Mouse (Mus musculus): ENCODE measurements around the gene Usp49. TPM values are rescaled to one million over a fixed set of nuclear protein-coding genes. Genes with fewer than 3 reads are reported as not detected.
A peak's percentile ranks its signal among the peaks of the same experiment; 100 is the strongest.
"Not testable (repeated sequence)": the region's sequence is repeated elsewhere in the genome, so short reads cannot be mapped to it uniquely, and the experiment has no call there.

Usp49 gene
- total RNA-seq, 2 experiments from 2014 or later: 1.4 to 3.7 TPM

DNA sequence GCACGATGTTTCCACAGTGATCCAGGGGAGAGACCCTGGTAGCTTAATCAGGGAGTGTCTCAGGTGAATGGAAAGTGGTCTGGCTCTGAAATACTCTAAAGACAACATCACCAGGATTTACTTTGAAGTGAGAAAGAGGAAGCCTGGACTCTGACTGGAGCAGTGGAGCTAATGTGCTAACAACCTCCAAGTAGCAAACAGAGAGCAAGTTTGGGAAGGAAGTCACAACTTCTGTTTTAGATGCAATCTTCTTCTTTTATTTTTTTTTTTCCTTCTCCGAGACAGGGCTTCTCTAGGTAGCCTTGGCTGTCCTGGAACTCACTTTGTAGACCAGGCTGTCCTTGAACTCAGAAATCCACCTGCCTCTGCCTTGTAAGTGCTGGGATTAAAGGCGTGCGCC, 21.3 kb upstream of the Usp49 start:
- no peak for DNase-seq

DNA sequence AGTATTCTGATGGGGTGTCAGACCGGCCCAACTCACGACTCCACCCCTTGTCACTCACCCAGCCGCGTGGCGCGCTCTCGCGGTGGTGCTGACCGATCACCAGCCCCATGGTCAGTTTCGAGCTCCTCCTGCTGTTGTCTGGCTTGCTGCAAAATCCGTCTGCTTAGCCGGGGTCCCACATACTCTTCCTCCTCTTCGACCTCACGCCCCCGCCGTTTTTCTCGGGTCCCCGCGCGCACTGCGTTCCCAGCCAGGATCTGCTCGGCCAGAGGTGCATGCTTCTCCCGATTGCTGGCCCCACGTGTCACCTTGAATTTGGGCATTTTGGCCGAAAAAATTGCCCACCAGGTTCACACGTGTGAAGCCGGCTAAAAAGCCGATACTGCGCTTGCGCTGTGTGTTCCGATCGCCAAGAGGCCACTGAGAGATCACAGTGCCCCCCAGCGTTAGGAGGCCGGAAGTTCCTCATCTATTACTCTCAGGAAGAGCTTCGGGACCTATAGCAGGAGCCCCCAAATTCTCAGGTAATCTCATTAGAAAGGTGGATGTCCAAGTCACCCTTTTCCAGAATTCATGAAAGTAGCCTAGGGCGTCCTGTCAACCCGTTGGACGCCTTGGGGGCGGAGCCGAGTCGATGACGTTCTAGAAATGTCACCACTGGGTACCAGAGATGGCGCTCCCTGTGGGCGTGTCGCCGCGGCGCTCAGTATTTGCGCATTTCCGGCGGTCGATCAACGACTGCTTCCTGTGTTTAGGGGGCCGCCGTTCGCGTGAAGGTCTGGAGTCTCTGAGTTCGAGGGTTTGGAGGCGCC, 19.4 kb upstream of the Usp49 start, which contains the start of the genes Bysl, Med20 and Gm20517:
Gene Bysl (minus strand): TSS at position 644 of the 812 bp plus-strand sequence.
Gene Med20 (plus strand): TSS at position 734 of the 812 bp plus-strand sequence.
Gene Gm20517 (plus strand): TSS at position 741 of the 812 bp plus-strand sequence.
- peak; percentile 97 to 99 for DNase-seq

DNA sequence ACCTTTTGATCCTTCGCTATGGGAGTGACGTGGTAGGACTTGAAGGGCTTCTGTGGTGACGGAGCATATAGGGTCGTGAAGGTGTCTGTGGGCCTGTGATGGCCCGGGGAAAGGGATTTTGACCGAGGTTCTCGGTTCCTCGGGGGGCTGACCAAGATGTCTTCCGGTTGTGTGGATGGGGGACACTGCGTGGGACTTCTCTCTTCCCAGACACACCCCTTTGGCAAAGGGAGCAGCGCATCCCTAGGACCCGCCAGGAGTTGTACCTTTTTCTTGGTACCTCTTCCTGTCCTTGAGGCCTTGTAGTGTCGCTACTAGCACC, 18.9 kb upstream of the Usp49 start:
- DNase-seq: no peak

DNA sequence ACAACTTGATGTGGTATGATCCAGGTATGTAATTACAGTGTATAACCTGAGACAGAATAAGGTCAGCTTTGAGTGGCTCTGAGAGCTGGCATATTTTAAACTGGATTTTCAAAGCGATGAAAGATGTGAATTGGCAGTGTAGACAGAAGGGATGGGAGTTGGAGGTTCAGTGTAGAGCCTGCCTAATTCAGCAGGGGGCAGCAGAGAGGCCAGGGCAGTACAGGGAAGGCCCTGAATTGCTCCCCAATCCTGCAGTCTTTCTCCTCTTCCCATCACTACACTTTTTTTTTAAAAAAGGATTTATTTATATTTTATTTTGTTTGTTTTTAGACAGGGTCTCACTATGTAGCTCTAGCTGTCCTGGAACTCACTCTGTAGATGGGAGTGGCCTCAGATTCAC, 16.5 kb upstream of the Usp49 start:
- peak in 1 of 2 experiments; percentile 67 for DNase-seq

DNA sequence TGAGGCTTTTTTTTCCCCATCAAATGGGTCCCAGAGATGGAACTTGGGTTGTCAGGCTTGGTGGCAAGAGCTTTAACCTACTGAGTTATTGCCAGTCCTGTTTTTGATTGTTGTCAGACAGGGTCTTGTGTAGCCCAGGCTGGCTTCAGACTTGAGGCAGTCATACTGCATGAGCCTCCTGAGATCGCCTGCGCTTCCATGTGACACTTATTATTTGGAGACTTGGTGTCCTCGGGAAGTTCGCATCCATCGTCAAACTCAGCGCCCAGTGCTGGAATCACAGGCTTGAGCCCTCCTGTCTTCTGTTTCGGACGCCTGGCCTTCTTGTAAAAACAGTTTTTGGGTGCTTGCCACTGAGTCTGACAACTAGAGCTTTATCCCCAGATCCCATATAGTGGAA, 14.4 kb upstream of the Usp49 start:
- no peak for DNase-seq

DNA sequence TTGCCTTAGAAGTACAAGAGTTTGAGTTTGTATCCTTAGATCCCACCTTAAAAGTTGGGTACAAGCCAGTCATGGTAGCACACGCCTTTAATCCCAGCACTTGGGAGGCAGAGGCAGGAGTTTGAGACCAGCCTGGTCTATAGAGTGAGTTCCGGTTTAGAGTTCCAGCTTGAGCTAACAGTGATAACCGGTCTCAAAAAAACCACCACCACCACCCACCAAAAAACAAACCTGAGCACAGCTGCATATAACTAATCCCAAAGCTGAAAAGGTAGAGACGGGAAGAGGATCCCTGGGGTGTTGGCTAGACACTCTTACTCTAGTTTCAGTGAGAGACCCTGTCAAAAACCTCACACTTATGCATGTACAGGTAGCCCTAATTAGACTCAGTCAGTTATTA, 13.8 kb upstream of the Usp49 start:
- DNase-seq: no peak

DNA sequence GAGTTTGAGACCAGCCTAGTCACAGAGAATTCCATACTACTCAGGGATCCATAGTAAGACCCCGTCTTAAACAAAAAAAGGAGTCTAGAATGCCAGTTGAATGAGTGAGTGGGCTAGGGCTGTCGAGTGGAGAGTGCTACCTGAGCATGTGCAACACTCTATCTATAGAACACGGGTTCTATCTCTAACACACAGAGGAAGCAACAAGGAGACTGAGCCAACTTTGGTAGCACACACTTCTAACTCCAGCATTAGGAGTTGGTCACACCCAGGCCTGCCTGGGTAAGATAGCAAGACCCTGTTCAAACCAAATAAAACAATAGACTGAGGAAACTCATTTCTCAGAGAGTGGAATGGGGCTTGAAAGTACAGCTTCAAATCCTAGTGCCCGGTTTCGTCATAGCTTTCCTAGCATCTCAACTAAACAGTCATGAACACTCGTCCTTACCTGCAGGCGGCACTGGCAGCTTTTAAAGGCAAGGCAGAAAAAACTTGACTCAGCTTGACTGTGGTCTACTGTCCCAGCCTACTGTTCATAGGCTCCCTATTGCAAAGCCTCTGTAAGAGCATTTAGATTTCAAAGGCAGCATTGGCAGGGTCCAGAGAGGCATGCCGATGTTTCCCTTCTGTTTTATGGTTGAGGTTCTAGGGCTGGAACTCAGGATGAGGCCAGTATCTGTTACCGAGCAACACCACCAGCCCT, 12.7 kb upstream of the Usp49 start:
- DNase-seq: no peak

DNA sequence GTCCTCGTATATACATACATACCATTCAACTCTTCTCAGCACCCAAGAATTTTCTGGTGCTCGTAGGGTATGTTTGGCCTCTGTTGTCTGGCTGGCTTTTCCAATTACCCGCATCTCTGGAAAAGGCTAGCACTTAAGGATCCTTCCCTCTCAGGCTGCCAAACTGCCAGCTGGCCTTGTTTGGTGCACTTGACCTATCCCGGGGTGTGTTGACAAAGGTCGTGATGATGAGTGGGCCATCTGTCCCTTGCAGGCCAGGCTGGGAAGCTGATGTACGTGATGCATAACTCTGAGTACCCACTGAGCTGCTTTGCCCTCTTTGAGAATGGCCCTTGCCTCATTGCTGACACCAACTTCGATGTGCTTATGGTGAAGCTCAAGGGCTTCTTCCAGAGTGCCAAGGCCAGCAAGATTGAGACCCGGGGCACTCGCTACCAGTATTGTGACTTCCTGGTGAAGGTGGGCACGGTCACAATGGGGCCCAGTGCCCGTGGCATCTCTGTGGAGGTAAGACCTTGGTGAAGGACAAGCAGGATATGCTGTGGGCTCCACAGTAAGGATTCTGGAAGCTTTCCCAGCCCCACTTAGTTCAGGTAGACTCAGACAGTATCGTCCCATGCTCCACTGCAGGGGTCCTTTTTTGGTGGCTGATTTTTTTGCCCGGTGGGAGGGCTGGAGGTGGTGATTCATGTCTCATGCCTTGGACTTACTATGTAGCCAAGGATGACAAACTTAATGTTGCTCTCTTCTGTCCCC, 11.8 kb upstream of the Usp49 start:
- DNase-seq: no peak

DNA sequence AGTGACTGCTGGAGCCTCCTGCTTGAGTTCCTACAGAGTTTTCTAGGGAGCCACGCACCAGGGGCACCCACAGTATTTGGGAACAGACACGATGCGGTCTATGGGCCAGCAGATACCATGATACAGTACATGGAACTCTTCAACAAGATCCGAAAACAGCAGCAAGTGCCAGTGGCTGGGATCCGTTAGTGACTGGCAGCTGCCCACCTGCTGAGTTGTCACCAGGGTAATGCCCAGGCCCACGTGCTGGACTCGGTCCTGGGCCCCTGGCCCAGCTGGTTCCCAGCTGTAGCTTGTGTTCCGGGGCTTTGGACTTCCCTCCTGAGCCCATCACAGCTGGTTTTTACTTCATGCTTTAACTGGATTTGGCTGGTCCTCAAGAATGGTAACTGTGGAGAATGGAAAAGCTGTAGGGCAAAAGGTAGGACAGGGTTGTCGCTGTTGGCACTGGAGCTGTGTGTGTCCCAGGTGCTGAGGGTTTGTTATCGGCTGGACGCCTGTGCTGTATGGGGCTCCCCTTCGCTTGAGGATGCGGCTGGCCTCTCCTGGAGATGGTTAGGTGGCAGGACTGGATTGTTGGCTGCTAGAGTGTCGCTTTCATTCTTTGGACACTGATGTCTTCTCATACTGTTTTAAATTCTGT, 7.5 kb upstream of the Usp49 start:
- DNase-seq: no peak

DNA sequence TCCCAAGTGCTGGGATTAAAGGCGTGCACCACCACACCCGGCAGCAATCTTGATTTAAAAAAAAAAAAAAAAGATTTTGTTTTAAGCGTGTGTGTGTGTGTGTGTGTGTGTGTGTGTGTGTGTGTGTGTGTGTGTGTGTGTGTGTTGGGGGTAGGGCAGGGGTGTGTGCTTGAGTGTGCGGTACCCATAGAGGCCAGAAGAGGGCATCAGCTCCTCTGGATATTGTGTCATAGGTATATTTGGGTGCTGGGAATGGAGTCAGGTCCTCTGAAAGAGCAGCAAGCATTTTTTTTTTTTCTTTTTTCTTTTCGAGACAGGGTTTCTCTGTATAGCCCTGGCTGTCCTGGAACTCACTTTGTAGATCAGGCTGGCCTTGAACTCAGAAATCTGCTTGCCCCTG, 5.9 kb upstream of the Usp49 start:
- not testable (repeated sequence) for DNase-seq

DNA sequence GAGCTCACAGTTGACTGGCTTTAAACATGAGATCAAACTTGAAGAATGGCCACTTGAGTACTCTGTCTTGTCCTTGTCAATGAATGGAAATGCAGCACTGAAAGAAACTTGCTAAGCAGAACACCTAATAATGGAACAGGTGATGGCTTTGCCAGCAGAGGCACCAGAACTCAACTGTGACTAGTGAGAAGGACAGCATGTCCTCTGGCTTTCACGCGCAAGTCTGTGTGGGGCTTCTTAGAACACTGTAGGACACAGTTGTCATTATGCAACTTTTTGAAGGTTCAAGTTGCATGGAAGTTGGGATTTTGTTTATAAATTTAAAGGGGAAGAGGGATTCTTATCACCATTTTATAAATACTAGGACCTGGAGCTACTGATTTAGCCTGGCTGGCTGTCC, 5.4 kb upstream of the Usp49 start:
- DNase-seq: peak in 1 of 2 experiments; percentile 58

DNA sequence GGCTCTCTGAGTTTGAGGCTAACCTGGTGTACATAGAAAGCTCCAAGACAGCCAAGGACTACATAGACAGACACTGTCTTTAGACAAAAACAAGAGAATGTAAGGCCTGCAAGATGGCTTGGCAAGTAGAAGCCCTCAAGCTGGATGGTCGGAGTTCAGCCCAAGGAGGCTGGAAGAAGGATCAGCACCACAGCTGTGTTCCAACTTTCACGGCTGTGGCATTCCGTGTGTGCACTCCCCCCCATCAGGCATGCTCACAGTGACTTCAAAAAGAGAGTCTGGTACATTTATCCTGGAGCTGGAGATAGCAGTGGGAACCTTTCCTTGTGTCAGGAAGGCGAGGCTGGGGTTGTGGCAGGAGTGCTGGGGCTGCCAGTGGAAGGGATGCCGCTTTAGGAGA, 4.5 kb upstream of the Usp49 start:
- no peak for DNase-seq

DNA sequence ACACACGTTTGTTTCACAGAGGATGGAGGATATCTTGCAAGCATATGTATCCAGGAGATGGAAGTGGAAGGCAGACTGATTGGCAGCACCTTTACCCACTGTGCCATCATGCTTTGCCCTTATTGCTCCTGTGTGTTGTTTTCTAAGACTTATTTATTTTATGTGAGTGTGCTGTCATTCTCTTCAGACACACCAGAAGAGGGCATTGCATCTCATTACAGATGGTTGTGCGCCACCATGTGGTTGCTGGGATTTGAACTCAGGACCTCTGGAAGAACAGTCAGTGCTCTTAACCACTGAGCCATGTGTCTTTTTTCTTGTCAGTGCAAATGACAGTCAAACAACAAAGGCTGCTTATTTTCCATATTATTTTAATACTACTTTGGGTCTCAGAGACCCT, 2.7 kb upstream of the Usp49 start:
- DNase-seq: no peak

DNA sequence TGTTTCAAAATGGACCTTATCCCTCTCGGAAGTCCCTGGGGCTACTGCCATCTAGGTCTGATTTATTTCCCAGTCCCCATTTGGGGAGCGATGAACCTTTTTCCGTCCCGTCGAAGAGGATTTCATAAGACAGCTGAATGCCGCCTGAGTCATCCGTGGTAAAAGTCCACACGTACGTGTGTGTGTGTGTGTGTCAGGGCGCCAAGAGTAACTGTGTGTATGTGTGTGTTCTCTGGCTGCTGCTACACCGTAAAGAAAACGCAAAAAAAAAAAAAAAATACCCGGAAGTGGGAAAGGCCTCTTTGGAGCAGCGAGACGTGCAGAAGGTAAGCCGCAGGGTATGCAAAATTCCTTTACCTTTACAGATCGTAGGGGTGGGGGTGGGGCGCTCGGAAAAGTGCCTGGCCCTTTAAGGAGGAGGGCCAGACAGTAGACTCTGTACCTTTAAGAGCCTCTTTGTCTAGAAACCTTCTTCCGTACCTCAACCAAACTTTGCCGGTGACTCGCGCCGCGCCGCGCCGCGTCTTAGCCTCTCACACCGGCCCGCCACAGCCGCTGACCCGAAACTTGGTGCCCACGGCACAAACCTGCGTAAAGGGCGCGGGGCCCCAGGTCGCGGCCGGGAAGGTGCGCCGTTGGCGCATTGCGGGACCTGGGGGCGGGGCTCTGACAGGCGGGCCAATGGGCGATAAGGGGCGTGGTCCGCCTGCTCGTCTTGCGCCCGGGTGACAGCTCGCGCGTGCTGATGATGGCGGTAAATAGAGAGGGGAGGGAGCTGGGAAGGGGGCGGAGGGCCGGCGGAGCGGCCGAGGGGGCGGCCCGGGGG, 1.4 kb upstream of the Usp49 start:
- DNase-seq: peak; percentile 95

DNA sequence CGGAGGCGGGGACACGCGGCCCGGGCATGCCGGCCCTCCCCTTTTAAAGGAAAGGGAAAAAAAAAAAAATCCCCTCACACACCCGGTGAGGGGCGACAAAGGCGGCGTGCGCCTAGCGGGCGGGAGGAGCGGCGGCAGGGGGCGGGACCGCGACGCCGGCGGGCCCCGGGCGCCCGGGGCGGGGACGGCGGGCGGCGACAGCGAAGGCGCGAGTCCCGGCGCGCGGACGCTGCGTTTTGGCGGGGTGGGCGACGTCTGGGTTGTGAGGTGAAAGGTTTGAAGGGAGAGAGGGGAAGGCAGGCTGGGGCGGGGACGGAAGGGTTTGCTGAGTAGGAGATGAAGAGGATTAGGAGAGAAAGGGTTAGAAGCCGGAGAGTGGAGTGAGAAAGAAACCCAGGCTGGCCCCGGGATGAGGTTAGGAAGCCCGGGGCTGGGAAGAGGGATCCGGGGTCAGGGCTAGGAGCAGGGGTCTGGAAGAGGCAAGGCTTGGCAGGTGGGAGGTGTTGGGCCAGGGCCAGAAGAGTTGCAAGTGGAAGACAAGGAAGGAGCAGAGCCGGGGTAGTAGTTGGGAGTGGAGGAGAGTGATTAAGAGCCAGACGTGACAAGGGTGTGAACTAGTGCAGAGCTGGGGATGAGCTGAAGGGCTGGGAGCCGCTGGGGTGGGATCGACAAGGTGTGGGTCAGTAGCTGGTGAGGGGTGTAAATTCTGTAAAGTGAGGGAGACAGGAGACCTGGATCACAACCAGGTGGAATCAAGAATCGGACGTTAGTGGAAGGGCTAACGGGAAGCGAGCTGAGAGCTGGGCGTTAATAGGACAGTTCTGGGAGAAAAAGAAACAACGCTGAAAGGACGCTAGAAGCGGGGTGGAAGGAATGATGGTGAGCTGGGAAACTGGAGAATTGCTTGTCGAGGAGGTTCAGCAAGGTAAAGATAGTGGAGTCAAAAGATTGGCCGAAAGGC, 493 bp upstream of the Usp49 start:
- DNase-seq: no peak

DNA sequence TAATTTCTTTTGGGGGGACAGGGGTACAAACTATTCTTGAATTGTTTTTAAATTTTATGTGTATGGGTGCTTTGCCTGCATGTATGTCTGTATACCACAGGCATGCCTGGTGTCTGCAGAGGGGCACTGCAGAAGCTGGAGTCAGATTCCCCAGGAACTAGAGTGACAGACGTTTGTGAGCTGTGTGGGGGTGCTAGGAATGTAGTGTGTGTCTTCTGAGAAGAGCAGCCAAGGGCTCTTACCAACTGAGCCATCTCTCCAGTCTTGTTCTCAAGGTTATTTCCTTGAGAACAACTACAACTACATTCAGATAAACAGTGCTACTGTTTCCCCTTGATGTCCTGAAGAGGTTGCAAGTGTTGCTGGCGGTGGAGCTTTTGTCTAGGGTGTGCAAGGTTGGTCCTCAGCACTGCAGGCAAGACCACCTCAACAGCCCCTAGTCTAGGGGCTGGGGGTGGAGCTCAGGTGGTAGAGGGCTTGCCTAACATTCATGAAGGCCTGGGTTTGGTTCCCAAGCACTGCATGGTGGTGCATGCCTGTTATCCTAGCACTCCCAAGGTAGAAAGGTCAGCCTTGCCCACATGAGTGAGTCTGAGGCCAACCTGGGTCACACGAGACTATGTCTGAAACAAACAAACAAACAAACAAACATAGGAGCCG, 1.8 kb downstream of the Usp49 start:
- DNase-seq: no peak

DNA sequence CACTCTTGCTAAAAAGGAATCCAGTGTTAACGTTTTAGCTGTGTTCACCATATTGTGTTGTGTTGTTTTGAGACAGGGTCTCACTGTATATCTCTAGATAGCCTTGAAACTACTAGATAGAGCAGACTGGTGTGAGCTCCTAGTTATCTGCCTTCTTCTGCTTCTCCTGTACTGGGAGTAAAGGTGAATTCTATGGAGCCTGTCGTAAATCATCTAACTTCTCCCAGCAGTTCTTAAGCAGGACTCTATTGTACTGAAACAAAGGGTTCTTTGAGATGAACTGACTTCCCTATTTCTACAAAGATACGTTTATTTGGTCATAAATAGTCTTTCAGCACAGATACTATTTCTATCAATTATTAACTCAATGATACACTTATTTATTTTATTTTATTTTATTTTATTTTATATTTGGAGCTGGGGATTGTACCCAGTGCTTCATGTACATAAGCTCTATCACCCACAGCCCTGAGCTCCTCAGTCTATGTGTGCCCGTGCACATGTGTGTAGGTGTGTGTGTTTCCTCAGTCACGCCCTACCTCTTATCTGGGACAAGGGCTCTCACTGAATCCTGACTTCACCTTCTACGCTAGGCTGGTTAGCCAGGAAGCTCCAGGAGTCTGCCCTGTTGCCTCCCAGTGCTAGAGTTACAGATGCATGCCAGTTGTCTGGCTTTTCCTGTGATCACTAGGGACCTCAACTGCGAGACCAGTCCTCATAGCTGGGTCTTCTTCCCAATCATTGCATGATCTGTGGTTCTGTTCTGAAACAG, 3.7 kb downstream of the Usp49 start:
- no peak for DNase-seq

DNA sequence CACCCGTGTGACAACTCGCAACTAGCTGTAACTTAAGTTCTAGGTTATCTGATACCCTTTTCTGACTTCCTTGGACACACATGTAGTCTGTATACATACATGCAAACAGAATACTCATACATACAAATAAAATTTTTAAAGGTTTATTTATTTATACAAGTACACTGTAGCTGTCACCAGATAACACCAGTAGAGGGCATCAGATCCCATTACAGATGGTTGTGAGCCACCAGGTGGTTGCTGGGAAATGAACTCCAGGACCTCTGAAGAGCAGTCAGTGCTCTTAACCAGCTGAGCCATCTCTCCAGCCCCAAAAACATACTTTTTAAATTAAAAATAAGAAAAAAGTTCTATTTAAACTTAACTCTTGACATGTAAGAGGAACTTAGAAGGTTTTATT, 12.5 kb downstream of the Usp49 start:
- no peak for DNase-seq

DNA sequence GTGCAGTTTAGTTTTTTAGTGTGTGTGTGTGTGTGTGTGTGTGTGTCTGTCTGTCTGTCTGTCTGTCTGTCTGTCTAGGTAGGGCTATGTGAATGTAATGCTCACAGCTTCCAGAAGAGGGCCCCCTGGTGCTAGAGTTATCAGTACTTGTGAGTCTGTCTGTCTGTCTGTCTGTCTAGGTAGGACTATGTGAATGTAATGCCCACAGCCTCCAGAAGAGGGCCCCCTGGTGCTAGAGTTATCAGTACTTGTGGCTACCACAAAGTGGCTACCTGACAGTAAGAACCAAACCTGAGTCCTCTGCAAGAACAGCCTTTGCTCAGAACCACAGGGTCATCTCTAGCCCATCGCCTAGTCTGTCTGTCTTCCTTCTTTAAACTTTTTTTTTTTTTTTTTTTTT, 16.2 kb downstream of the Usp49 start:
- peak; percentile 39 to 66 for DNase-seq

Data from heart, adult 18-20 months (tissue).